Mouse (Mus musculus) hindbrain, postnatal 0 days (tissue): ENCODE results near the gene Zfp597. TPM values are rescaled to one million over a fixed set of nuclear protein-coding genes. Genes with fewer than 3 reads are reported as not detected.
"Not testable (repeated sequence)": the region's sequence is repeated elsewhere in the genome, so short reads cannot be mapped to it uniquely, and the experiment has no call there.

ENCODE experiments used
- ATAC-seq: fragments of 200-750 bp; cut with Nextera tagmentation; 2 replicates; pipeline ENCODE4 v1.8.0; 2017; ENCODE audit warnings: mild to moderate bottlenecking, moderate TSS enrichment, moderate library complexity
- DNase-seq: peaks from one replicate; pipeline ENCODE4 v3.0.0-alpha.2; 2015; ENCODE audit warnings: low spot score
- H3K27ac ChIP-seq: fragments of 300-500 bp; sonication (generic); 2 replicates; pipeline ENCODE4 v1.5.1; 2014; ENCODE audit warnings: mild to moderate bottlenecking
- H3K27me3 ChIP-seq: fragments of 300-500 bp; sonication (generic); 2 replicates; pipeline ENCODE4 v1.6.1; 2014; ENCODE audit warnings: low read length, mixed read lengths; ENCODE audit not compliant: insufficient read depth
- H3K36me3 ChIP-seq: fragments of 300-500 bp; sonication (generic); 2 replicates; pipeline ENCODE4 v1.6.1; 2014; ENCODE audit warnings: low read length, mixed read lengths; ENCODE audit not compliant: insufficient read depth
- H3K4me1 ChIP-seq: fragments of 300-500 bp; sonication (generic); 2 replicates; pipeline ENCODE4 v1.6.1; 2014; ENCODE audit warnings: antibody characterized with exemption, low read length, mixed read lengths; ENCODE audit not compliant: insufficient read depth
- H3K4me2 ChIP-seq: fragments of 300-500 bp; sonication (generic); 2 replicates; pipeline ENCODE4 v1.6.1; 2014; ENCODE audit warnings: low read depth, mild to moderate bottlenecking, low read length, moderate library complexity, mixed read lengths
- H3K4me3 ChIP-seq: fragments of 300-500 bp; sonication (generic); 2 replicates; pipeline ENCODE4 v1.5.1; 2014; ENCODE audit warnings: low read length
- H3K9ac ChIP-seq: fragments of 300-500 bp; sonication (generic); replicated peaks from 2 replicates; pipeline ENCODE4 v1.6.1; 2014; ENCODE audit warnings: mild to moderate bottlenecking, low read length, moderate library complexity, mixed read lengths
- H3K9me3 ChIP-seq: fragments of 300-500 bp; sonication (generic); 2 replicates; pipeline ENCODE4 v1.6.1; 2016; ENCODE audit warnings: low read length, mixed read lengths
- CTCF ChIP-seq: IDR thresholded peaks from 2 replicates; pipeline ENCODE4 v1.5.1; 2016; ENCODE audit warnings: antibody characterized with exemption, control low read depth, low read depth
- WGBS: fragments of 180-500 bp; shearing (Covaris S2); extraction: QIAGEN DNeasy Blood & Tissue Kit; methylation state at CpG from one replicate; pipeline ENCODE4 v1.1.7; 2014; 5-methylcytosine and 5-hydroxymethylcytosine counted together
- polyA plus RNA-seq: library from polyadenylated mRNA; unstranded; fragments of >200 nt; fragmentation: Nextera tagmentation; extraction: Ambion mirVana; gene quantifications from 2 replicates; pipeline ENCODE4 v1.2.1, GENCODE M21; 2015
- total RNA-seq: library from RNA; depleted of rRNA; stranded (reverse); fragments of >200 nt; gene quantifications from 2 replicates; pipeline ENCODE4 v1.2.3, GENCODE M21; 2014

Zfp597 gene
- total and polyA plus RNA-seq, 2 experiments from 2014 or later, result 11.9 to 21.4 TPM

GRCm38 (mm10) chr16:3859254-3859653 lies 25.1 kb downstream of the Zfp597 start:
- no peak overlapping the region for H3K4me2 ChIP-seq
- H3K9ac ChIP-seq, result no peak overlapping the region
- TF ChIP-seq CTCF, result no peak
- no peak overlapping the region for H3K27ac ChIP-seq
- 95% methylated on average over 4 of the region's 4 CpGs for WGBS
- H3K4me1 ChIP-seq, result no peaks in the 10 kb centered on the region
- H3K4me3 ChIP-seq, result no peak overlapping the region
- no peaks in the 10 kb centered on the region for H3K9me3 ChIP-seq
- DNase-seq, result no peak
- ATAC-seq, result no peak
- peaks cover 9% of the 10 kb centered on the region; the same call in 1 of the 2 replicates for H3K36me3 ChIP-seq
- H3K27me3 ChIP-seq, result no peaks in the 10 kb centered on the region

GRCm38 (mm10) chr16:3855776-3856175 lies 28.6 kb downstream of the Zfp597 start:
- Histone ChIP-seq H3K4me3 (no peak overlapping the region), H3K4me1 (no peaks in the 10 kb centered on the region), H3K9me3 (no peaks in the 10 kb centered on the region), H3K27me3 (no peaks in the 10 kb centered on the region), H3K27ac (no peak overlapping the region), H3K36me3 (peaks cover 6% of the 10 kb centered on the region; the same call in 1 of the 2 replicates), H3K4me2 (no peak overlapping the region), H3K9ac (no peak overlapping the region)
- 88% methylated on average over 1 of the region's 1 CpGs for WGBS
- no peak for TF ChIP-seq CTCF
- no peak for DNase-seq
- no peak for ATAC-seq

- no peaks in the 10 kb centered on the region for H3K9me3 ChIP-seq
- H3K4me1 ChIP-seq, result no peaks in the 10 kb centered on the region
- 53% methylated on average over 11 of the region's 11 CpGs for WGBS
- TF ChIP-seq CTCF, result no peak
- ATAC-seq, result no peak
- H3K36me3 ChIP-seq, result no peaks in the 10 kb centered on the region
- no peaks in the 10 kb centered on the region for H3K27me3 ChIP-seq
- no peak overlapping the region for H3K4me2 ChIP-seq
- H3K4me3 ChIP-seq, result no peak overlapping the region
- DNase-seq, result no peak
- H3K9ac ChIP-seq, result no peak overlapping the region
- no peak overlapping the region for H3K27ac ChIP-seq
These were observed 29.8 kb downstream of the Zfp597 start for GRCm38 (mm10) chr16:3854437-3855182.

- H3K36me3 ChIP-seq, result no peaks in the 10 kb centered on the region
- H3K27ac ChIP-seq, result no peak overlapping the region
- no peak overlapping the region for H3K9ac ChIP-seq
- 43% methylated on average over 11 of the region's 12 CpGs for WGBS
- no peak for TF ChIP-seq CTCF
- no peak overlapping the region for H3K4me3 ChIP-seq
- DNase-seq (no peak), ATAC-seq (no peak)
- H3K27me3 ChIP-seq, result no peaks in the 10 kb centered on the region
- no peaks in the 10 kb centered on the region for H3K9me3 ChIP-seq
- H3K4me2 ChIP-seq, result no peak overlapping the region
- no peaks in the 10 kb centered on the region for H3K4me1 ChIP-seq
These were observed 31.8 kb downstream of the Zfp597 start for GRCm38 (mm10) chr16:3852586-3852985.

- ATAC-seq, H3K4me1 ChIP-seq: not testable (repeated sequence)
- WGBS, result 87% methylated on average over 13 of the region's 13 CpGs
These were observed 33.1 kb downstream of the Zfp597 start for GRCm38 (mm10) chr16:3851301-3851700.

GRCm38 (mm10) chr16:3848416-3848815 lies 35.9 kb downstream of the Zfp597 start:
- WGBS, result 72% methylated on average over 3 of the region's 3 CpGs
- DNase-seq, result no peak
- 0 out of 2 replicates have a peak overlapping the region, but pooled peaks have one; percentile 78 for H3K4me2 ChIP-seq

More at GRCm38 (mm10) chr16:3851301-3851700, 33.1 kb downstream of the Zfp597 start:
- not testable (repeated sequence) for H3K36me3 ChIP-seq, DNase-seq, H3K27ac ChIP-seq, H3K4me2 ChIP-seq, H3K9me3 ChIP-seq, H3K27me3 ChIP-seq, H3K4me3 ChIP-seq, H3K9ac ChIP-seq

GRCm38 (mm10) chr16:3847871-3848270 lies 36.5 kb downstream of the Zfp597 start:
- Histone ChIP-seq H3K4me2 (peak overlapping the region; percentile 78), H3K36me3 (no peaks in the 10 kb centered on the region), H3K27me3 (no peaks in the 10 kb centered on the region), H3K27ac (no peak overlapping the region), H3K9ac (peak overlapping the region; percentile 59; the same call in 1 of the 2 replicates), H3K4me1 (0 out of 2 replicates have a peak, but pooled peaks cover 1% of the 10 kb centered on the region), H3K4me3 (peak overlapping the region; percentile 72), H3K9me3 (no peaks in the 10 kb centered on the region)
- 68% methylated on average over 4 of the region's 4 CpGs for WGBS
- ATAC-seq, result no peak
- TF ChIP-seq CTCF, result no peak; the same call in 1 of the 2 replicates
- DNase-seq, result no peak

More at GRCm38 (mm10) chr16:3848416-3848815, 35.9 kb downstream of the Zfp597 start:
- no peak for ATAC-seq
- peak; percentile 24; the same call in 1 of the 2 replicates for TF ChIP-seq CTCF
- Histone ChIP-seq H3K9me3 (no peaks in the 10 kb centered on the region), H3K9ac (no peak overlapping the region), H3K36me3 (no peaks in the 10 kb centered on the region), H3K27me3 (no peaks in the 10 kb centered on the region), H3K4me1 (no peaks in the 10 kb centered on the region), H3K4me3 (no peak overlapping the region), H3K27ac (no peak overlapping the region)
